Mouse (Mus musculus) kidney, adult 2 months (tissue): ENCODE results near the gene Ankrd13b. TPM values are rescaled to one million over a fixed set of nuclear protein-coding genes. Genes with fewer than 3 reads are reported as not detected.
A peak's percentile ranks its signal among the peaks of the same experiment; 100 is the strongest.

Experiments
- DNase-seq: peaks from one replicate; pipeline ENCODE4 v3.0.0; 2021
- H3K27ac ChIP-seq: fragments of 200-500 bp; 2 replicates; pipeline ENCODE4 v1.5.1; 2012; ENCODE audit warnings: low read depth, low read length, control low read depth, inconsistent platforms; ENCODE audit not compliant: insufficient read depth
- H3K27me3 ChIP-seq: fragments of 200-500 bp; replicated peaks from 2 replicates; pipeline ENCODE4 v1.6.1; 2012; ENCODE audit warnings: mild to moderate bottlenecking, moderate library complexity, low read length, inconsistent platforms; ENCODE audit not compliant: control insufficient read depth, insufficient read depth
- H3K36me3 ChIP-seq: fragments of 200-500 bp; 2 replicates; pipeline ENCODE4 v1.6.1; 2012; ENCODE audit warnings: mild to moderate bottlenecking, moderate library complexity, low read length, inconsistent platforms; ENCODE audit not compliant: control insufficient read depth, insufficient read depth
- H3K4me1 ChIP-seq: fragments of 200-500 bp; 2 replicates; pipeline ENCODE4 v1.6.1; 2011; ENCODE audit warnings: low read length; ENCODE audit not compliant: control insufficient read depth, insufficient read depth
- H3K4me3 ChIP-seq: fragments of 200-500 bp; 2 replicates; pipeline ENCODE4 v1.5.1; 2011; ENCODE audit warnings: mild to moderate bottlenecking, low read depth, low read length, control low read depth; ENCODE audit not compliant: insufficient read depth
- CTCF ChIP-seq: fragments of 200-500 bp; conservative IDR thresholded peaks from 2 replicates; pipeline ENCODE4 v1.5.1; 2011; ENCODE audit warnings: low read depth, mild to moderate bottlenecking, control low read depth, low read length, moderate library complexity, mixed read lengths; ENCODE audit not compliant: insufficient read depth, insufficient read length
- POLR2A ChIP-seq: fragments of 200-500 bp; IDR thresholded peaks from one replicate; pipeline ENCODE4 v1.6.1; 2011; ENCODE audit warnings: low read depth, low read length, control low read depth
- WGBS: fragments of 180-500 bp; shearing (Covaris S2); methylation state at CpG from one replicate; pipeline ENCODE4 v1.1.7; 2018; 5-methylcytosine and 5-hydroxymethylcytosine counted together
- polyA plus RNA-seq: library from polyadenylated mRNA; depleted of rRNA; stranded (reverse); fragments of >200 nt; gene quantifications from 2 replicates; pipeline ENCODE4 v1.2.3, GENCODE M21; 2012

Ankrd13b gene
- polyA plus RNA-seq, 1 experiment, result 22.3 TPM

DNA sequence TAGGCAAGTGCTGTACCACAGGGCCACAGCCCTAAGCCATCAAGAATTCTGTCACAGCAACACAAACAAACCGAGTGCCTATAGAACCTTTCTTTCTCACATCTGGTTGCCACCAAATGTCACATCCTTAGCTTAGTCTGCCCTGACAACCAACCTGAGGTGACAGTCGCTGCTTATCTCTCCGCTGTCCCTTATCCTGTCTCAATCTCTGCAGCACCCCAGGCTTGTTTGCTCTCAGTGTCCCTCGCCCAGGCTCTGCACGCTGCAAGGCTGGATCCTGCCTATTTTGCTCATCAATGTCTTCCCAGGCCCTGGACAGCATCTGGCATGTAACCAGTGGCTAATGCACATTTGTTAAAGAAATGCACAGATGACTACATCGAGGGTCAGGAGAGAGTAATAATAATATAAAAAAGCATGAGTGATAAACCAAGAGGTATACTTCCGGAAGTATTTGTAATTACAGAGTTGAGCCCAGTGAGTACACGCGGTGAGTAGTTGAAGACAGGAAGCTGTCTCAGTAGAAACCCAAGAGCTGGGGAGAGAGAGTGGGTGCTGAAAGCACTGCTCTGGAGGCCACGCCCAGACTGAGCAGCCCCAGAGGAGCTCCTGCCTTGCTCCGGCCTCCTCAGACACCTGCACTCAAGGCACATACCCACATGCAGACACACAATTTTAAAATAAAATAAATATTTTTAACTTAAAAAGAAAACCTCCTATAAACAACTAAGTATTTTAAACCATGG, 5.8 kb downstream of the Ankrd13b start:
- no peaks in the 10 kb centered on the region; the same call in 1 of the 2 replicates for H3K4me1 ChIP-seq
- no peak overlapping the region for H3K4me3 ChIP-seq
- H3K36me3 ChIP-seq, result no peaks in the 10 kb centered on the region
- no peak for TF ChIP-seq POLR2A
- 79% methylated on average over 11 of the region's 11 CpGs for WGBS
- H3K27me3 ChIP-seq, result no peaks in the 10 kb centered on the region
- no peak for DNase-seq
- H3K27ac ChIP-seq, result no peak overlapping the region

DNA sequence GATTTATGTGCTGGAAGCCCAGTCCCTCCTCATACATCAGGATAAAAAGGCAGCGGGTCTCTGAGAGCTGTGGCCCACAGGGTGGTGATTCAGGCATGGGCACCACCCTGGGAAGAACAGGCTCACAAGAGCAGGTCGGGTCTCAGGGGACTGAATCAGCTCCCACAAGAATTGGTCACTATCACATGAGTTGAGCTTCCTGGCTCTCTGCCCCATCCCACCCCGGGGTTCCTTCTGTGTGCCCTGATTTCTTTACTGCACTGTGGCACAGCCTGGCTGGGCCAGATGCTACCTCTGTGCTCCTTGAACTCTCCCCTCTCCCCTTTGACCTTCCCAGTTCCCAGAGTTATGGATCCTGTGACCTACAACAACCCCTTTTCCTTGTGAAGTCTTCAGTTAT, 6.4 kb downstream of the Ankrd13b start:
- Histone ChIP-seq H3K27ac (no peak overlapping the region), H3K27me3 (no peaks in the 10 kb centered on the region), H3K4me1 (no peaks in the 10 kb centered on the region), H3K4me3 (no peak overlapping the region), H3K36me3 (no peaks in the 10 kb centered on the region)
- no peak for DNase-seq
- TF ChIP-seq CTCF (no peak), POLR2A (no peak)
- 70% methylated on average over 3 of the region's 3 CpGs for WGBS

DNA sequence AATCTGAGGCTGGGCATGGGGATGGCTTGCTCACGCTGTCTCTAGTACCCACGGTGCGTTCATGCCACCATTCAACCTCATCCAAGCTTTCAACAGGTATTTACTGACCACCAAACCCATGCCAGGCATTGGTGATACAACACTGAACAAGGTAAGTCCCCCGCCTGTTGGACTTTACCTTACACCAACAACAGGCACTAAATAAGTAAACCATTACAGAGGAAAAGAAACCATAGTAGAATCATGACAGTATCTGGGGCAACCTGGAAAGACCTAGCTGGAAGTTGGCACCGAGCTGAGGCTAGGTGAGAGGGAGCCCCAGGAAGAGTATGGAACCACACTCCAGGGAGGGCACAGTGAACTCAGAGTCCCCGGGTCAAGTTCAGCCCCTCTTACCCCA, 12.6 kb downstream of the Ankrd13b start:
- no peaks in the 10 kb centered on the region for H3K27me3 ChIP-seq
- 57% methylated on average over 6 of the region's 6 CpGs for WGBS
- DNase-seq, result peak; percentile 63
- H3K4me1 ChIP-seq, result no peaks in the 10 kb centered on the region
- TF ChIP-seq CTCF, result no peak
- no peak for TF ChIP-seq POLR2A
- H3K36me3 ChIP-seq, result no peaks in the 10 kb centered on the region
- peak overlapping the region; percentile 87 for H3K27ac ChIP-seq
- peak overlapping the region; percentile 14; the same call in 1 of the 2 replicates for H3K4me3 ChIP-seq

DNA sequence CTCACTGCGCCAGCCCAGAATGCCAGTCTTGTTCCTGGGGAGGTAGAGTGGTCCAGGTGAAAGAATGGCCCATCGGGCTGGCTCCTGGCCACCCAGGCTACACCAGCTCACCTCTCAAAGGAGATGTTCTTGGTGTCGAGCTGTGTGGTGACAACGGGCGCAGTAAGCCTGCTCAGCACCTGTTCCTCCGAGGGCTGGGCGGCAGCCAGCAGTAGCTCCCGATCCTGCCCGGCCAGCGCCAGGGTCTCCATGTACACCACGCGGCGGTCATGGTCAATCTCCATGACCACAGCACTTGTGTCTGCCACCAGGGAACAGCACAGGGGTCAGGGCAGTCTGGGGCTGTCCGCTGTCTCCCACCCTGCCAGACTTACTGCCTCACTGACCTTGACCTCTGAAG, 13.3 kb downstream of the Ankrd13b start:
- Histone ChIP-seq H3K27ac (peak overlapping the region; percentile 87; the same call in 1 of the 2 replicates), H3K27me3 (no peaks in the 10 kb centered on the region), H3K4me3 (no peak overlapping the region), H3K36me3 (no peaks in the 10 kb centered on the region), H3K4me1 (no peaks in the 10 kb centered on the region)
- no peak for TF ChIP-seq POLR2A
- no peak for TF ChIP-seq CTCF
- 60% methylated on average over 14 of the region's 14 CpGs for WGBS
- no peak for DNase-seq

DNA sequence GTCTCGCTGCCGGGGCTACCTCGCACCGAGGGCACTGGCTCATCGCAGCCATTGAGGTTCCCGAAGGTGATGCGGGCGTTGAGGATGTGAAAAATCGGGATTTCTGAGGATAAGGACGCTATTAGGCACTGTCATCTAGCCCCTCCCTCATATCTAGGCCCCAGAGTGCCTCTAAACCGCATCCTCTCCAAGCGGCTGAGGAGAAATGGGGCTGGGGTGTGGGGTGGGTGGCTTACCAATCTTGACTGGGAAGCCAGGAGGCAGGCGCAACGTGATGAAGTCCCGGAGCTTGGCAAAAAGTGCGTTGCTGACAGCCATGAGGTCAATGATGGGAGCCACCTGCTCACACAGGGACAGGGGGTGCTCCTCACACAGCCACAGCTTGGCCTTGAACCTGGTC, 16.7 kb downstream of the Ankrd13b start:
- H3K4me1 ChIP-seq, result no peaks in the 10 kb centered on the region
- 94% methylated on average over 16 of the region's 16 CpGs for WGBS

DNA sequence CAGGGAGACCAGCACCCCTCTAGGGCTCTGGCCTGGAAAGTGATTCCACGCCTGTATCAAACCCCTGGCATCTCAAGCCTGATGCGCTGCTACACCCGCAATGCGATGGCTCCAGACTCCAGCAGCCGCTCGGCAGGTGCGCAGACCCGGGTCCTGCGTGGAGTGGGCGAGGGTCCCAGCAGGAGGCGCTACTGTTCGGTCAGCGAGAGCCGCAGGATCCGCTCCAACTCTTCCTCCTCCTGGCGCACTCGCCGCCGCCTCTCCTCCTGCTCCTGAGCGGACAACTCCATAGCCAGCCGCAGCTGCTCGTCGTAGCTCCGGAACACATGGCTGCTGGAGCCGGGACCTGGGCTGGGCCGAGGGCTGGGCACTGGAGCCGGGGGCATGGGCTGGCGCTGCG, 18.1 kb downstream of the Ankrd13b start:
- TF ChIP-seq POLR2A, result no peak
- TF ChIP-seq CTCF, result no peak
- Histone ChIP-seq H3K4me3 (no peak overlapping the region), H3K27me3 (no peaks in the 10 kb centered on the region), H3K4me1 (no peaks in the 10 kb centered on the region), H3K27ac (no peak overlapping the region), H3K36me3 (no peaks in the 10 kb centered on the region)
- no peak for DNase-seq
- WGBS, result 85% methylated on average over 29 of the region's 29 CpGs

More for the DNA sequence above, 16.7 kb downstream of the Ankrd13b start:
- H3K27ac ChIP-seq, result no peak overlapping the region
- no peak overlapping the region for H3K4me3 ChIP-seq
- no peaks in the 10 kb centered on the region for H3K36me3 ChIP-seq
- no peaks in the 10 kb centered on the region for H3K27me3 ChIP-seq
- TF ChIP-seq CTCF, result no peak
- no peak for TF ChIP-seq POLR2A
- DNase-seq, result no peak

DNA sequence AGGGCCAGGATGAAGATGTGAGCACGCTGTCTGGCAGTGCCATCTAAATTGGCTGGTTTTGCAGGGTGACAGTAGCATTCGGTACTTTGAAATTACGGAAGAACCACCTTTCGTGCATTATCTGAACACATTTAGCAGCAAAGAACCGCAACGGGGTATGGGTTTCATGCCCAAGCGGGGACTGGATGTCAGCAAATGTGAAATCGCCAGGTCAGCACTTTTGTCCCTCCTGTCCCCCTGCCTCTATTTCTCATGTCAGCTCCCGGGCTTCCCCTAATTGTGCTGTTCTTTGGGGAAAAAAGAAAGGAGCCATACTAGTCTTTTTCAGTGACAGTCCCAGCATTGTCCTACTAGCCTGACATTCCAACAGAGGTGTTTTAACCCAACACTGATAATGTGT, 21.1 kb downstream of the Ankrd13b start:
- no peaks in the 10 kb centered on the region for H3K36me3 ChIP-seq
- no peak for DNase-seq
- TF ChIP-seq POLR2A, result no peak
- TF ChIP-seq CTCF, result no peak
- H3K4me3 ChIP-seq, result no peak overlapping the region
- no peak overlapping the region for H3K27ac ChIP-seq
- H3K4me1 ChIP-seq, result no peaks in the 10 kb centered on the region
- 90% methylated on average over 9 of the region's 9 CpGs for WGBS
- H3K27me3 ChIP-seq, result no peaks in the 10 kb centered on the region

DNA sequence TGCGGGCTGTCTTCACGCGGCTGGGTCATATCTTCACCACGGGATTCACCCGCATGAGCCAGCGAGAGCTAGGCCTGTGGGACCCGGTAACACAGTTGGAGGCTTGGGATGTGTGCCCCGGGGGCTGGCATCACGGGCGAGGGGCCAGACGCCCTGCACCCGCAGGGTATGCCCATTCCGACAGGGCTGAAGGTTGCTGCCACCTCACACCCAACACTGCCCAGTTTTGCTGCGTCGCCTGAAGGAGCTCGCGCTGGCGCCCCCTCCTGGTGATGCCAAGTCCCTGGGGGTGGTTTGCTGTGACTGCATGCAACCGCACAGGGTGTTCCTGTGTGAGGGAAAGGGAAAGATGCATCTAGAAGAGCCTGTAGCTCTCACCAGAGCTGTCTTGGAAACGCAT, 21.7 kb downstream of the Ankrd13b start:
- TF ChIP-seq CTCF (peak; percentile 83), POLR2A (no peak)
- DNase-seq, result peak; percentile 82
- no peaks in the 10 kb centered on the region for H3K27me3 ChIP-seq
- no peaks in the 10 kb centered on the region for H3K4me1 ChIP-seq
- H3K27ac ChIP-seq, result no peak overlapping the region
- H3K36me3 ChIP-seq, result no peaks in the 10 kb centered on the region
- H3K4me3 ChIP-seq, result no peak overlapping the region
- WGBS, result 11% methylated on average over 20 of the region's 20 CpGs
